Mouse (Mus musculus): ENCODE results near the gene Ric1.

Ric1 gene

GRCm38 (mm10) chr19:29521637-29522435, at the start of gene Ric1:
Gene Ric1 (plus strand): TSS chr19:29522282.
- DNase-seq (ENCODE audit: inconsistent age in 2 of 2, low spot score in 1 of 2), result peak; percentile 93 to 97

GRCm38 (mm10) chr19:29472424-29472823, 49.7 kb upstream of the Ric1 start:
- DNase-seq (ENCODE audit: inconsistent age in 2 of 2, low spot score in 1 of 2), result no peak

DNA sequence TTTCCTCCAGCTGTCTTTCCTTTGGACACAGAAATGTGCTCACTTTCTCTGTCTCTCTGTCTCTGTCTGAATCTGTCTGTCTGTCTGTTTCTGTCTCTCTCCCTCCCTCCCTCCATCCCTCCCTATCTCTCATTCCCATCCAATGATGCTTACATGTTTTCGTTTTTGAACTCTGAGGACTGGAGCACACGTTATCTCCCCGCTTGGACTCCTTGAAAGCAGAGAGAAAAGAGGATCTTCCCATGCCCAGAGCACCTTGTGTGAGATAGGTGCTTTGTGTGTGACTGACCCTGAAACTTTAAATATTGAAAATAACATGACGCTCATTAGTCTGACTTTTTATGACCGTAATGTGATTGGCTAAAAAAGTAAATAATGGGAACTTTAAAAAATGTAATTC, 49.1 kb upstream of the Ric1 start:
- no peak for DNase-seq (ENCODE audit: inconsistent age in 2 of 2, low spot score in 1 of 2)

DNA sequence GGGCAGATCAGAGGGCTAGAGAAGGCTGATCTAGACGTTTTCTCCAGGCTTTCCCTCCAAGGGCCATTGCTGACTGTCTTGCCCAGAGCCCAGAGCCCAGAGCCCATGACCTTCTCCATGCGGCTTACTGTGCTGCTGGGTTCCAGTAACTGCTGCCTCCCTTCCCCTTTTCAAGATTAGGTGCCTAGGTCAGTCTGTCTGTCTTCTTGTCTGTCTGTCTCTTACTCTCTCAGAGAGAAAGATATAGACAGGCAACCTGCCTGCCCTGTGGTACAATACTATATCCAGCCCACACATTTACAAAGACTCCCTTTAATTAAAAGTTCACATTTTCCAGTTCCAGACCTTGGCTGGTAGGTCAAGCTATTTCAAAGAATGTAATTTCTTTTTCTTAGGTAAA, 47.3 kb upstream of the Ric1 start:
- no peak for DNase-seq (ENCODE audit: inconsistent age in 2 of 2, low spot score in 1 of 2)

- DNase-seq (ENCODE audit: inconsistent age in 2 of 2, low spot score in 1 of 2), result no peak
Observed at GRCm38 (mm10) chr19:29475210-29475620, 46.9 kb upstream of the Ric1 start.

DNA sequence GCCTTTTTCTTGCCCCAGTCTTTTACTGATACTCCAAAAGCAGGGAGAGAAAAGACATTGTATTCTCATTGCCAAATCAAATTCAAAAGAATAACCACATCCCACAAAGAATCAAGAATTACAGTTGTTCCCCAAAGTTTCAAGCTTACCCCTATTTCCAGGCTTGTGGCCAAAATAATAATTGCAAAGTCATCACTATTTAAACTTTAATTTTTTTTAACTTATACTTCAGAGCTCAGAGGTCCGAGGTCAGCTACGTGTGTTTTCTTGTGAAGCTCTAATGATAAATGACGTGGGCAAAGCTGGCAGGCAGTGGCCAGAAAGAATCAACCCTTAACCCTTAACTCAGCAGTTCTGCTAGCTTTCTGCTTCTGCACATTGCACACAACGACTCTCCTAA, 43.5 kb upstream of the Ric1 start:
- DNase-seq (ENCODE audit: inconsistent age in 2 of 2, low spot score in 1 of 2), result no peak

- DNase-seq (ENCODE audit: inconsistent age in 2 of 2, low spot score in 1 of 2), result no peak
Observed at GRCm38 (mm10) chr19:29481578-29481977, 40.5 kb upstream of the Ric1 start.

- DNase-seq (ENCODE audit: inconsistent age in 2 of 2, low spot score in 1 of 2), result no peak
Observed at GRCm38 (mm10) chr19:29482148-29482547, 39.9 kb upstream of the Ric1 start.

GRCm38 (mm10) chr19:29482637-29483036, 39.4 kb upstream of the Ric1 start:
- DNase-seq (ENCODE audit: inconsistent age in 2 of 2, low spot score in 1 of 2), result no peak

GRCm38 (mm10) chr19:29483386-29483785, 38.7 kb upstream of the Ric1 start:
- DNase-seq (ENCODE audit: inconsistent age in 2 of 2, low spot score in 1 of 2), result no peak

GRCm38 (mm10) chr19:29484537-29484936, 37.5 kb upstream of the Ric1 start:
- no peak for DNase-seq (ENCODE audit: inconsistent age in 2 of 2, low spot score in 1 of 2)

GRCm38 (mm10) chr19:29485257-29485948, 36.7 kb upstream of the Ric1 start:
- DNase-seq (ENCODE audit: inconsistent age in 2 of 2, low spot score in 1 of 2), result no peak

DNA sequence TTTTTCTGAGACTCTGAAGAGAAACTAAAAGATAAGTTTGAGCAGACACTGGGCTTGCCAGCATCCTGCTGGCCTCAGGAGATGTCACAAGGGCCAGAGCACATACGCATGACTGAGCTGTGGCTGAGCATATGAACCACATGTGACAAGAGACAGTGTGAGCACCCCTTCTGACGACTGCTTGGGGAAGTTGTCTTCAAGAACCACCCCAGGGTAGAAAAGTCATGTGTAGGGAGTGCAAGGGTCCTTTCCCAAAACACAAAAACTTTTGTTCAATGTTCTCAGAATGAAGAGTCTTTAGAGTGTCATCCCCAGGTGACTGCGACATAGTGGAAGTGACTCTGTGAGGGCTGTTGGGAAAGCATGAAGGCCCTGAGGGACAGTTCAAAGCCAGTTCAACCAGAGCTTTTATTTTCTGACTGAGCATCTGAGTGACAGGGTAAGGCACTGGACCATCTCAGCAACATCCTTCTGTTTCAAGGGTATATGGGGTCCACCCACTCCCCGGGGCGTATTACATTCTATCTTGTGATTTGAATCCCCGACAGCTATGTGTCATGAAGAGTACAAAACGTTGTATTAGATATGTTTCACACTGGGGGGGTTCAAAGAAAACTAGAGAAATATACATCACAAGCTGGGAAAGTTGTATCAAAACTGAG, 35.4 kb upstream of the Ric1 start:
- no peak for DNase-seq (ENCODE audit: inconsistent age in 2 of 2, low spot score in 1 of 2)

- DNase-seq (ENCODE audit: inconsistent age in 2 of 2, low spot score in 1 of 2), result no peak
Observed at GRCm38 (mm10) chr19:29487326-29488072, 34.6 kb upstream of the Ric1 start.

DNA sequence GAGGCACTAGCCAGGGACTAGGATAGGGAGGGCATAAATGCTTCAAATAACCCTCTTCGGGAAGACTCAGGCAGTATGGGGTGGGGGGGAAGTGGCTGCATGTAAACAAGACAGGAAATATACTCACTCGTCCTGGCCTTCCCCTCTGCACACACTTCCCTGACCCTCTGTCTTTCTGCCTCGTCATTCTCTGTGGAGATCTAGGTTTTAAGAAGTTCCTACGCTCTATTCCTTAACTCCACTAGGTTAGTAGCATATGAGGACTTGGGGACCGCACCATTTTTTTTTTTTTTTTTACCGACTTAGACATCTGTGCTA, 34.0 kb upstream of the Ric1 start:
- DNase-seq (ENCODE audit: inconsistent age in 2 of 2, low spot score in 1 of 2), result no peak

DNA sequence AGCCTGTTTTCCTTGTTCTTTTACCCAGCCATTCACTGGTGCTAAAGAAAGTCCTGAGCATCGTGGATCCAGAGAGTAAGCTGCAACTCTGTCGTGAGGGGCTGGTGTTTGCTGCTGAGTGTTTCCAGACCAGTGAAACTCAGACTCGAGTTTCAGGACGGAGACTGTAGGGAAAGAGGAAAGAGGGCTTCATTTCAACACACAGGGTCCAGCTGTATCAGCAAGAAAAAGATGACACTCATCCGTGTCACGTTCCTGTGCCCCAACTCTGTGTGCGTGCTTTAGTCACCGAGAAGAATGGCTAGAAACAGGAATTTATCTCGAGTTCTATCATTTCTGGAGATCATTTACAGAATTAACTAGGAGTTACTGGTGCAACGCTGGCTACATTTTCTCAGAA, 33.7 kb upstream of the Ric1 start:
- DNase-seq (ENCODE audit: inconsistent age in 2 of 2, low spot score in 1 of 2), result no peak

- DNase-seq (ENCODE audit: inconsistent age in 2 of 2, low spot score in 1 of 2), result peak in 1 of 2 experiments; percentile 70
Observed at GRCm38 (mm10) chr19:29489785-29490284, 32.2 kb upstream of the Ric1 start.

GRCm38 (mm10) chr19:29491467-29491866, 30.6 kb upstream of the Ric1 start:
- DNase-seq (ENCODE audit: inconsistent age in 2 of 2, low spot score in 1 of 2), result no peak

- DNase-seq (ENCODE audit: inconsistent age in 2 of 2, low spot score in 1 of 2), result no peak
Observed at GRCm38 (mm10) chr19:29494454-29494853, 27.6 kb upstream of the Ric1 start.

DNA sequence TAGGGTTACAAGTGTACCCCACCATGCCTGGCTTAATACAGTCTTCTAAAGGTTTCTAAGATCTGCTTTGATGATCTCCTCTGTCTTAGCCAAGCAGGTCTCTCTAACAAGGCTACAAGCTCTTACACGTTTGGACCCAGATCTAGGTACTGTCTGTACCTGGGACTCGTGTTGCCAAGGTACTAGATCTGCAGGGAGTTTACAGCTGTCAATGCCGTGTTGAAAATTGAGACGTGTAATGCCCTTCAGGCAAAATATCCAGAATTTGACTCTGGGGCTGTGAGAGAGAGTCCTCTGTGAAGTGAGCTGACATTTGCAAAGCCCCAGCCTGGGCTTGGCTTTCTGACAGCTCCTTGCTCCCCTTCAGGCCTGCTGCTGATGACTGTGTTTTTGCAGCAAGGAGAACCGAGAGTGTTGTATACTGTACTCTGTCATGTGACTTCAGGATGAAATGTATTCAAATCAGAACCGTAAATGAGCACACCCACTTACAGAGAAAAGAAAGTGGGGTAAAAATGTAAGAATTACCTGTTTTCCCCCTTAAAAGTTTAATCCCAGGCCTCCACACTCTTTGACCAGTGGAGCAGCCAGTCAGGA, 26.0 kb upstream of the Ric1 start:
- DNase-seq (ENCODE audit: inconsistent age in 2 of 2, low spot score in 1 of 2), result no peak

Measured in adrenal gland, adult (tissue).